Mouse (Mus musculus) erythroblast, adult 5-6 weeks (primary cell): Measurements from ENCODE around the gene Psmb7. TPM values are rescaled to one million over a fixed set of nuclear protein-coding genes. Genes with fewer than 3 reads are reported as not detected.

Experiments
- ATAC-seq: replicated peaks from 2 replicates; pipeline ENCODE4 v1.8.0; 2016; ENCODE audit warnings: moderate number of reproducible peaks, mild to moderate bottlenecking, moderate TSS enrichment, inconsistent platforms; ENCODE audit not compliant: poor library complexity, low FRiP score, severe bottlenecking
- total RNA-seq, 2 experiments: library from RNA; stranded (forward) in 1 of 2; stranded (reverse) in 1 of 2; fragments of 150-400 nt in 1 of 2; fragments of 200-764, 138-1000 nt in 1 of 2; gene quantifications; 2 replicates each; pipeline versions ENCODE4 v1.2.3 to v1.2.4; 2015 to 2017; ENCODE audit warnings: low replicate concordance in 2 of 2

The Psmb7 gene
- total RNA-seq, 2 experiments from 2014 or later, result 94.1 to 124 TPM

DNA sequence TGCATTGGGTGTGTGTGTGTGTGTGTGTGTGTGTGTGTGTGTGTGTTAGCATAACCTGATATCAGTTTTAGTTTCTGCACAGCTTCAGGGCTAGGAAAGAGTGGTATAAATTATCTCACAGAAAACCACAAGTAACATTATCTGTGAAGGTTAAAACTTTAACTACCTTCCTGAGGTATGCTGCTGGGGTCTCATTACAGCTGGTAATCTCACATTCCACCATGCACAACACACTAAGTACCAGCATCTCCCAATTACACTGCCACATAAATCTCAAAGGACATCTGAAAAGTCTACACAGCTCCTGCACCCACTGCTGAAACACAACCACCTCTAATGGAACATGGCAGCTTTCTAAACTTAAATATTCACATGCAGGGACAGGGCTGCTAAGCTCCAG is 43.0 kb downstream of the Psmb7 start:
- no peak for ATAC-seq

DNA sequence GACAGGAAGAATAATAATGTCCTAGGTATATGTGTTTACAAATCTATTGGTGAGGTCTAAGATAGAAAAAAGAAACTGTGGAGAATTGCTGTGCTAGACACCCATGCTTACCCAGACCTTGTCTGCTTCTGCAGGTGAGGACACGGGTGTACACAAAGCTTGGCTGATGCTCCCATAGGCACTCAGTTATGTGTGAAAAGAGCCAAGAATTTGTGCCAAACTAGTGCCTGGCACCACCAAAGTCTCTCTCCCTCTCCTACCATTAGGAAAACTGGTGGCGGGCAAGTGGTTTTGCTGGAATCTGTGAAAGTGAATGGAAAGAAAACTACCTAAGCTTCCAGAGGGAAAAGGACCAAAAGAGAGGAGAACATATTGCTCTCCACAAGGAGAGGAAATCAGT is 45.5 kb downstream of the Psmb7 start:
- no peak for ATAC-seq

DNA sequence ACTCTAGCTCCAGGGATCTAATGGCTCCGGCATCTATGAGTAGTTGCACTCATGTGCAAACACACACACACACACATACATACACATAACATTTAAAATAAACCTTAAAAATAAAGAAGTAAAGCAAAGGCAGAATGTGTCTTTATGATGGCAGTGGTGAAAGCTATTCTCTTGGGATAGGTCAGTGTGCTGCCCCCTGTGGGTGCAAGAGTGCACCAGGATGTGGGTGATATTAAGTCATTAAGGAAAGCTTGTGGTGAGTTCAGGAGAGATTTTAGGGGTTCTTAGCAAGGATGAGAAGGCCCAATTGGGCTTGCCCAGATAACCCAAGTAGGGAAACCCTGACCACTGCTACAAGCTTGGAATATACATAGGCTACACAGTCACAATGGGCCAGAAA is 46.0 kb downstream of the Psmb7 start:
- ATAC-seq, result no peak

DNA sequence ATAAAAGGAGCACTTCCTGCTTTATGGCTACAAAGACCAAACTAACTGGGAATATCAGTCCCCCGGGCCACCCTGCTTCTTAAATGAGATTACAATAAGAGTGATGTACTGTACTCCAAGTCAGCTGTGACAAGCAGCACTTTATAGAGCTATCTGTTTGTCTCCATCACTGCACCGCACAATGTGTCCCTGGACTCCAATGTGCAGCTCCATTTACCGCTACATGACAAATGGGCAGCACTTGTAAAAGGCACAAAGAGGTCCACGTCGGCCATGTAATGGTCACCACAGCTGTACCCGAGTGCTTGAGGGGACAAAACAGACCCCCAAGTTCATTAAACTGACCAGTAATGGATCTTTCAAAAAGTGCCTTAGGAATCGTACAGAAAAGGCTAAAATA is 49.0 kb downstream of the Psmb7 start:
- no peak for ATAC-seq

DNA sequence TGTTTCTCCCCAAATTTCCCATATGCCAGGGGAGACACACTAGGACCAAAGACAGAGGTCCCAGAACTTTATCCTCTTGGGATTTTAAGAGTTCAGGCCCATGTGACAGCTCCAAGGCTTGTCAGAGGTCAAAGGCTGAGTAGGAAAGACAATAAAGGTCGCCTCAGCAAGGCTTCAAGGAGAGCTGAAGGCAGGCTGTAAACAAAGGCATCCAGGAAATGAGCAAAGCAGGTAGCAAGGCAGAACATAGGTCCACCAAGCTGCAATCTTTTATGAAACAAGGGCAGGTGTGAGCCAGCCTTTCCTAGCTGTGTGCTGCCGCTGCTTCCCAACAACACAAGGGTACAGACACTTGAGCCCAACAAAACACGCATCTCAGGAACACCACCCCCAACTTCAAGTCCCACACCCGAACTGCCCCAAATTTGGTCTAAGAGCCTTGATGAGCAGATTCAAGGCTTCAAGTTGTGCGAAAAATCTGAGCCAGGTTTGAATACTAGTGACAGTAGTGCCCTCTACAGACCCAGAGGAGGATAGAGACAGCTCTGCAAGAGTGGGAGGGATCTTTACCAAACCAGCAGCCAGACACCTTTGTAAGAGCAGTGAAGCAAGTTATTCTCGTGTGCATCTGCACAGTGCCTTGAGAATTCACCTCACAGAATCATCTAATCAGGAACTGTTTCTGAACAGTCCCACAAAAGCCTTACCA is 52.0 kb downstream of the Psmb7 start:
- ATAC-seq, result no peak

DNA sequence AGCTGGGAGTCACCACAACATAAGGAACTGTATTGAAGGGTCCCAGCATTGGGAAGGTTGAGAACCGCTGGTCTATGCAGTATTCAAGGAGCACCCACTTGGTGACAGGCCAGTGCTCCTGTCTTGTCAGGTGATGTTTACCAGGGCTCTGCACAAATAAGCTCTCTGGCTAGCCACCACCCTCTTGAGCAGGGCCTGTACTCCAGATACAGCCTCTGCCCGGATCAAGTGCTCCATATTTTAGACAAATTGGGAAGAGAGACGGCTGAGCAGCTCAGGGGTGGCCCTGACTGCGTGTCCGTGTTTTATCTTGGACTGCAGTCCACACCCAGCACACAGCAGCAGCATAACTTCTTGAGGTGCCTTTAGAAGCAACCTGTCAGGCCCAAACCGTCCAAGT is 57.2 kb downstream of the Psmb7 start:
- no peak for ATAC-seq

DNA sequence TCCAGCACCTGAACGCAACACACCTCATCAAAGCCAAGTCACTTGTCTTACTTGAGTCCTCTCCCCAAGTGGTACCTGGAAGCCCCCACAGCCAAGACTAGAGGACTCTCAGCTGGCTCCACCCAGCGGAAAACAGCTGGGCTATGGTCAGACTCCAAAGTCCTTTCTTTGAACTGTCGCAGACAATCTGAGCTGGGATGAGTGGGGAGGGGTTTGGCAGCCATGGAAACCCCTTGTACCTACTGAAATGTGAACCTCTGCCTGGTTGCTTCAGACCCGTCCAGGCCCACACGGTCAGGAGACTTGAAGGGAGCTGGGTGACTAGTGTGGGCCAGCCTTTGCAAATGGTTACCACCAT is 58.5 kb downstream of the Psmb7 start:
- ATAC-seq, result no peak

DNA sequence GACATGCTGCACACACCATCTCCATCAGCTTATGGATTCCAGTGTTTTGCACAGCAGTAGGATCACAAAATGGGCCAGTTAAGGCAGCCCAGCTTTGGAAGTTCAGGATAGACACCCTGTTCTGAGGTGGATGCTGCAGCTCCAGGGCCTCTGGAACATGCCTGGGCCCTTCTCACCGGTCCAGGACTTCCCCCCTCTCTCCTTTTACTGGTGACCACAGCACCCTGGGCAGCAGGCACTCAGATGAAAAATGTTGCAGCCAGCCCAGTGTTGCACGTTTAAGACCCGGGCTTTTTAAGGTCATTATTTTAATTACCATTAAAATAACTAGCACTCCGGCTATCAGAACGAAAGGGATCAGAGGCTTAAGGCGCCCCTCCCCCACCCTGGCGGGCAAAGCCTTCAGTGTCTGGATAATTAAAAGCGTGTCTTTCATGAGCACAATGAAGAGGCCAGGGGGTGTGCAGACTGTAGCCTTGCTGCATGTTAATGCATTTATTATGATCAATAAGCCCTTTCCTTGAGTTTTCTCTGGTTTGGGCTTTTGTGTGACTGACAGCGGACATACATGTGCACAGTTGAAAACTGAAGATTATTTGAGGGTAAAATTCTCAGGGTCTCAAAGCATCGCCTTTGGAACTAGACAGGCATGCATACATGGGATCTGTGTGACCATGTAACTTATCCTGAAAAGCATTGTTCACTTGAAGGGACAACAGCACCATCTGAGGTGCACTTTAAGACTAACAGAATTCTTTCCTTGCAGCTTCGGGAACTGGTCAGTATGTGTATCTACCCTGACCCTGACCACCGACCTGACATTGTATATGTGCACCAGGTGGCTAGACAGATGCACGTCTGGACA is 59.1 kb downstream of the Psmb7 start:
- no peak for ATAC-seq

DNA sequence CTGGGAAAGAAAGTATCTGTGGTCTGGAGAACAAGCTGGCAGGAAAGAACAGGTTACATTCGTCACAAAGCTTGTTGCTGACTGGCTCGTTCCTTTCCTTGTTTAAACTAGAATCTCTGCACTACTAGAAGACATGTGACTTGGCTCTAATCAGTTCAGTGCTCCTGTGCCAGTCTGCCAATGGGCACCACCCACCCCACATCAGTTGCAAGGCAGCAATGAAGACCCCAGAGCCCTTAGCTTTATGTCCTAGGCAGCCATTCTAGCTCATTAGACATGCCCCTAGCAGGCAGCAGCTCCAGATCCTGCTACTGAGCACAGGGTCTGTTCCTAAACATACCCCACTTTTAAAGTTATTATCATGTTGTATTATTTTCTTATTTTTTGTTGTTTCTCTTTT is 59.9 kb downstream of the Psmb7 start:
- ATAC-seq, result no peak

DNA sequence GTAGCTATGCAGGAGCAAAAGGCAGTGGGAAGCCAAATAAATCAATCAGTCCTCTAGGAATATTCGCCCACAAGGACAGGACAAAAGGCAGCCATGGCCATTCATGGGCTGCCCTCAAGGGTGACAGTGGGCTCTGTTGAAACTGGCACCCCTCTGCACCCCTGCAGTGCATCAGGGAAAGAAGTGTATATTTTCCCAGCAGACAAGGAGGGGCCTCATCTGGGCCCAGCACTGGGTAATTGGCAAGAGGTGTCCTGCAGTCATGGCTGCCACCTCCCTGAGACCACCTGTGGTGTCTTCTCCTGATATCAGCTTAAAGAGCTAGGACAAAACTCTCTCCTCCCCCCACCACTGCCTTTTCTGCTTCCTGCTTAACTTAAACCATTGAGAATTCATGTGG is 64.4 kb downstream of the Psmb7 start:
- no peak for ATAC-seq

DNA sequence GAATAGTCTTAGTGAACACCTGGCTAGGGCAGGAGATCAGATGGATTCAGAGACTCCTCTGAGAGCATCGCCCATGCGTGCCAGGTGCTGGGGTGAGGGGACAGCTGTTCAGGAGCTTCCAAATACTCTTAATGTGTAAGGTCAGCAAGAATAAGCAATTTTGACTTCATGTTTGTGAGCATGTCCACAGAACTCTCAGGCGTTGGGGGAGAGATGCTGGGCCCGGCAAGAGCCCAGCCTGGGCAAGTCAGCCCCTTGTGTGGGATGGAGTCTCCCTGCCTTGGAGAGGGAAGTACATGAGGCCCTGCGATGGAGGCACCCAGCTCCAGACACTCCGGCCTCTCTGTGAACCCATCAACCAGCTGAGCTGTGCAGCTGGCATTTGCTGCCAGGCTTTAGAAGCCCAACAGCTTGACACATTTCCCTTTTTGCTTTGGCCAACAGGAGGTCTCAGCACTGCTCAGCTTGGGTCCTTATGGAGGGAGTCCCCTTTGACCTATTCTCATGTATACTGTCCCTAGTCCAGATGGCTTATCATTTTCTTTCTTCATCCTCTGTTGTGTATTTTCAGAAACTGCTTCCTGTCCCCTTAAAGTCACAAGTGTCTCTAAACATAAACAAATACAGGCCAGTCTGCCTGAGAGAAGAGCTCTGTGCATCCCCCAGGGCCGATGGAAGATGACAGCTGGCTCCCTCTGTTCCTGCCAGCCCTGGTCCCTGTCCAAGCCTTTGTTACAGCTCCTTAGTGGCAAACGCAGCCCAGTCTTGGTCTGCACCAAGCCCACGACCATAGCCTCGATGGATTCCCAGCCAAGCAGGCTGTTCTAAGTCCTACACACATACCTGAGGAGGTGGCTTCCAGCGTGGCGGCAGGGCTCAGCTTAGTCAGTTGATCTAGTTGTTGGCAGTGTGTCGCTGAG is 65.0 kb downstream of the Psmb7 start:
- ATAC-seq, result no peak

DNA sequence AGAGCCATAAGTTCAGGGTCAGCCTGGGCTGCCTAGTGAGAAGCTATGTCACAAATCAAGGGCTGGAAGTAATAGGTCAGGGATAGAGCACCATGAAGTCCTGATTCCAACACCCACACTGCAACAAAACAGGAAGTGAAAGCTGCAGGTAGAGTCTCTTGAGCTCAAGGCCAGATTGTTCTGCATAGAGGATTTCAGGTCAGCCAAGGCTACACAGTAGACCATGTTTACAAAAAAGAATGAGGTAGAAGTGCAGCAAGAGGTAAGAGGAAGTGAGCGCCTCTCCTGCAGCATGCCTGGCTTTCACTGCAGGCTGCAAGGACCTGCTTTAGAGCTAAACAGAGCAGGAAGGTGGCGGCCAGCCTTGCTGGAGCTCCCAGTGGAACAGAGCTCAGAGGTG is 69.2 kb downstream of the Psmb7 start:
- no peak for ATAC-seq

DNA sequence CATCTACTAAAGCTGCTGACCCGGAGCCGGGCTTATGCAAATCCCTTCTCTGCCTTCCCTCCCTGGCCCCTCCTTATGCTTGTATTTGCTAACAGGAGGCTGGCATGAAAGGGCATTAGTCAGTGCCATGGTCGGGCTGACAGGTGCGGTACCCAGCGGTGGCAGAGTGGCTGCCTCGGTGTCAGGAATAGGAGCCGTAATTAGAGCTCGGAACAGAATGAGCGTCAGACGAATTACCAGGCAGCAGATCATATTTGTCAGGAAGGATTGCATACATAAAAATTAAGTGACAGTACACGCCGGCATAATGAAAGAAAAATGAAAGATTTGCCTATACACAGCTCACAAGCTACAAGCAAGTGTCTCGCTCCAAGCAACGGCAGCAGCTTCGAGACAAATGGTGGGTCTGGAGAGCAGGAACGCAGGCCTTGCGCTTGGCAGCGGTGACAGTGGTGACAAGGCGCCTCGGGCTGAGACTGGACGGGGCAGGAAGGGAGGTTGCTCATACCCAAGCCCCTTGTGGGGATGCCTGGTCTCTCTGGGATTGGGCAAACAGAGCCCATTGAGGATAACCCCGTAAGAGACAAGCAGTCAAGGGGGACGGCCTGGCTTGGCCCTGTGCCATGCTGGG is 71.8 kb downstream of the Psmb7 start:
- ATAC-seq, result no peak

DNA sequence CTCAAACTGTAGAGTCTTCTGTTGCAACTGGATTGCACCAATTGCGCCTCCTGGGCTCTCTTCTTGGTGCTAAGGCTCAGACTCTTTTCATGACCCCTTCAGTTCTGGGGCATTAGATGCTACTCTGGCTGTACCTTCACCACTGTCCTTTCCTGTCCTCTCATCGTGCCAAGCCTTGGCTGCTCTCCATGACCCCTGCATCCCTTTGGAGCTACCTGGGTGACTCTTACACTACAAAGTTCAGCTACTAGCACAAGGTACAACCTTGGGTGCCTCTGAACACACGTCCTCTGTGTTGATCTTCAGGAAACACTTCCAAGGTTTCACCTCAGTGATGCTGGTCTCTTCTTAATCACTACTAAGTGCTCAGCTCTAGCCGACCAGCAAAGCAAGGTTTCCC is 81.3 kb downstream of the Psmb7 start:
- ATAC-seq, result no peak

DNA sequence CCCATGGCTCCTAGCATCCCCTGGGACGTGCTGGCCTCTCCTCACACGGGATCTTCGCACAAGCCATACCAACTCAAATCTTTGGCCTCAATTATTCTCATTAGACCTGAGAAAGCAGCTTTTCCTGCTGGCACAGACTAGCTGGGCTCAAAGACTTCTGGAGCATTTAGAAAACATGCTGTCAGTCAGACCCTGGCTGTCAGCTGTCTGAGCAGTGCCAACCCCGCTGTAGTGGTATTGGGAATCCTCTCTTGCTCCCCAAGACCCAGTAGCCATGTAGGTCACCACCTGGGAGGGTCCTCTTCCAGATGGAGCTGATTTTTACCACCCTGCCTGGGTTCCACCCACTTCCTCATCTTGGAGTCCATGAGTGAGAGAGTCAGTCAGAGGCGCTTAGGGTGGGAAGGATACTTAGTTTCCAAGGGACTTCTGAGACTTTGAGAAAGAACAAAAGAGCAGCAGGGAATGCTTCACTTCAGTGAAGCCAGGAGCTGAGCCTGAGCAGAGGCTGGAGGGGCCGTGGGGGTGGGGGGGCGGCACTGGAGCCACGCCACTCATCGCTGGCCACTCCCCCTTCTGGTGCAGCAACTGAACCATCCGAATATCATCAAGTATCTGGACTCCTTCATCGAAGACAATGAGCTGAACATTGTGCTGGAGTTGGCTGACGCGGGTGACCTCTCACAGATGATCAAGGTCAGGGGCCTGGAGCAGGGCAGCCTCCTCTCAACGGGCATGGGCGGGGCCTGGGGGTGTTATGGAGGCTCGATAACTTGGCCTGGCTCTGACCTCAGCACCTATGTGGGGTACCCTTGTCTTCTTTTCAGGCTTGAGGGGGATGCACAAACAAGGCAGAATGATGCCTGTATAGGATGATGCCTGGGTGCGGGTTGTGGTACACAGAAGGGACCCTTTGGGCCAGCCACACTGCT is 83.3 kb downstream of the Psmb7 start:
- ATAC-seq, result no peak

DNA sequence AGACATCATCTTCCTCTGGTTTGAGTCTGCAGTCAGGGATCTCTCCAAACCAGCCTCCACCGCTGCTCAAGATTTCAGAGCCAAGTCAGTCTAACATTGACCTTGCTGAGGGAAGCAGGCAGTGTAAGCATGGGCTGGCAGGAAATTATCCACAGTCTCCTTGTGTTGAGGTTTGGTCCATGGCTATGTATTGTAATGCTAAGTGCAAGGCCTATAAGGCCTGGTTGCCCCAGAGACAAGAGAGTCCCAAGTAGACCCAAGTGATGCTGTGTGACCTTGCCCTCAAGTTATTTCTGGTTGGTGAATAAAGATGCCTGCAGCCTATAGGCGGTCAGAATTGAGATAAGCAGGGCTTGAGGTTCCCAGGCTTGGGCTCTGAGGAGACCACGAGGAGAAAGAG is 87.2 kb downstream of the Psmb7 start:
- no peak for ATAC-seq

DNA sequence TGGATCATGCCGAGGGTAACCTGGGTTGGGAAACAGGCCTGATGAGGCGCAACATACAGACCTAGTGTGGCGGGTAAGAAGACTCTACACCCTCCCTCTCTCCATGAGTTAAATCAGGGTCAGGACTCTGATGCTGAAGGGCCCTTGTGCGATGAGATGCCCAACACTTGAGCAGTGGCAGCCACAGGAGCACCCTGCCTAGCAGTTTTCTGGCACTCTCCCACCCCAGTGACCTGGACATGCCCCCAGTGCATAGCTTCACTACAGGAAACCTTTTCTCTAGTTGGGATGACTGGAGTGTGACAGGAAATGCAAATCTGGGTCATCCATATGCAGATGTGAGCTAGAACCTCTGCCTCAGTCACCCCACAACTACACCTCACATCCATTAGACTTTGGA is 88.2 kb downstream of the Psmb7 start:
- ATAC-seq, result no peak

DNA sequence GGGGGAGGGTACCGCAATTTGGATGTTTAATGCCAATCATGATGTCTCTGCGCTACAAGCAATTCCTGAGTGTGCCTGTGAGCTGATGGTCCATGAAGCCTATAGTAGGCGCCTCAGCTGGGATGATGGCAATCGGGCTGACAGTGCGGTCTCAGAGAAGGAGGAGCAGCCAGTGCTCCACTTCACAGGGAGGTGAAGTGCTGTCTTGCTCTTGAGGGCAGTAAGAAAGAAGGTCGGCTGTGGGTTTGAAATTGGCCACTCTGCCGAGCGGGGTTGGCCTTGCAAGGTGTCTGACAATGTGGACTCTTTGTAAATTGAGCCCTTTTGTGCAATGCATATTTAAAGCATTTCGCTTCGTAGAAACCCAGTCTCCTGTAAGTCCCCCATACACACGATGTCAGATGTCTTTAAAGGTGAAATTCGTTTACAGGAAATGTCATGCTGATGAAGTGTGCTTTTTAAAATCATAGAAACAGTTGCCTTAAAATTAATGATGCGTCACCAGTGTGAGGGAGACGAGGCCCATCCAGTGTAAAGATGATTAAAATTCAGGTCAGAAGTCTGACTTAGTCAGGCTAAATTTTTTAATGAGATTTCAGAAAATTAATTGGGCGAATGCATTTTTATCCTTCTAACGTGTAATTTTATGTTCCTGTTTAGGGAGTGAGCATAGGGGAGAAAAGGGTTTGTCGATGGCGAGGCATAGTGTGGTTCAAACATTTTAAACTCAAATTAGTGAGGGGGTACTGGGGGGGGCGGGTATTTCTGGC is 89.5 kb downstream of the Psmb7 start:
- no peak for ATAC-seq
